Mouse (Mus musculus): Measurements from ENCODE around the gene Sh3tc1.

The Sh3tc1 gene

GRCm38 (mm10) chr5:35679256-35680155 is 60.3 kb downstream of the Sh3tc1 start, which contains the start of gene Htra3:
Gene Htra3, minus strand, starts transcription at chr5:35679782.
- DNase-seq: peak; percentile 58 to 70

- no peak for DNase-seq
Observed at GRCm38 (mm10) chr5:35676964-35677363, 62.8 kb downstream of the Sh3tc1 start.

- peak; percentile 84 to 87 for DNase-seq
Observed at GRCm38 (mm10) chr5:35674081-35674555, 65.7 kb downstream of the Sh3tc1 start.

- DNase-seq: peak; percentile 87 to 94
Observed at GRCm38 (mm10) chr5:35673086-35673485, 66.7 kb downstream of the Sh3tc1 start.

- DNase-seq: no peak
Observed at GRCm38 (mm10) chr5:35672581-35672980, 67.2 kb downstream of the Sh3tc1 start.

GRCm38 (mm10) chr5:35671474-35671891 is 68.3 kb downstream of the Sh3tc1 start:
- DNase-seq: peak; percentile 77 to 93

- peak; percentile 63 to 68 for DNase-seq
Observed at GRCm38 (mm10) chr5:35670412-35670801, 69.4 kb downstream of the Sh3tc1 start.

GRCm38 (mm10) chr5:35669747-35670411 is 69.9 kb downstream of the Sh3tc1 start:
- DNase-seq: peak in 1 of 2 experiments; percentile 35

GRCm38 (mm10) chr5:35666152-35666551 is 73.6 kb downstream of the Sh3tc1 start:
- peak in 1 of 2 experiments; percentile 16 for DNase-seq

- no peak for DNase-seq
Observed at GRCm38 (mm10) chr5:35662021-35662545, 77.7 kb downstream of the Sh3tc1 start.

- DNase-seq: no peak
Observed at GRCm38 (mm10) chr5:35661210-35661609, 78.6 kb downstream of the Sh3tc1 start.

- DNase-seq: peak in 1 of 2 experiments; percentile 61
Observed at GRCm38 (mm10) chr5:35659503-35659902, 80.3 kb downstream of the Sh3tc1 start.

- no peak for DNase-seq
Observed at GRCm38 (mm10) chr5:35655753-35656485, 83.9 kb downstream of the Sh3tc1 start.

GRCm38 (mm10) chr5:35653743-35654395 is 85.9 kb downstream of the Sh3tc1 start:
- DNase-seq: no peak

GRCm38 (mm10) chr5:35652872-35653271 is 86.9 kb downstream of the Sh3tc1 start:
- DNase-seq: no peak

- no peak for DNase-seq
Observed at GRCm38 (mm10) chr5:35652319-35652718, 87.5 kb downstream of the Sh3tc1 start.

- DNase-seq: no peak
Observed at GRCm38 (mm10) chr5:35648230-35648629, 91.6 kb downstream of the Sh3tc1 start.

- peak; percentile 54 to 85 for DNase-seq
Observed at GRCm38 (mm10) chr5:35647562-35647961, 92.2 kb downstream of the Sh3tc1 start.
